Mouse (Mus musculus) stomach, postnatal 0 days (tissue): ENCODE results near the gene Trappc6b. TPM values are rescaled to one million over a fixed set of nuclear protein-coding genes. Genes with fewer than 3 reads are reported as not detected.

Experiments used
- ATAC-seq: fragments of 200-750 bp; cut with Nextera tagmentation; 2 replicates; pipeline ENCODE4 v1.8.0; 2017; ENCODE audit not compliant: low FRiP score, low TSS enrichment
- DNase-seq: peaks from one replicate; pipeline ENCODE4 v3.0.0-alpha.2; 2016; ENCODE audit warnings: low spot score
- H3K27ac ChIP-seq: fragments of 300-500 bp; sonication (generic); replicated peaks from 2 replicates; pipeline ENCODE4 v1.5.1; 2014; ENCODE audit warnings: mild to moderate bottlenecking, control low read depth
- H3K27me3 ChIP-seq: fragments of 300-500 bp; sonication (generic); 2 replicates; pipeline ENCODE4 v1.6.1; 2014; ENCODE audit warnings: low read length; ENCODE audit not compliant: control insufficient read depth, insufficient read depth
- H3K36me3 ChIP-seq: fragments of 300-500 bp; sonication (generic); 2 replicates; pipeline ENCODE4 v1.6.1; 2014; ENCODE audit warnings: low read length, mixed read lengths; ENCODE audit not compliant: control insufficient read depth, insufficient read depth
- H3K4me1 ChIP-seq: fragments of 300-500 bp; sonication (generic); replicated peaks from 2 replicates; pipeline ENCODE4 v1.6.1; 2014; ENCODE audit warnings: antibody characterized with exemption; ENCODE audit not compliant: control insufficient read depth, insufficient read depth
- H3K4me2 ChIP-seq: fragments of 300-500 bp; sonication (generic); replicated peaks from 2 replicates; pipeline ENCODE4 v1.6.1; 2014; ENCODE audit warnings: low read depth, mild to moderate bottlenecking, control low read depth, moderate library complexity
- H3K4me3 ChIP-seq: fragments of 300-500 bp; sonication (generic); 2 replicates; pipeline ENCODE4 v1.5.1; 2014; ENCODE audit warnings: low read depth, low read length, control low read depth
- H3K9ac ChIP-seq: fragments of 300-500 bp; sonication (generic); 2 replicates; pipeline ENCODE4 v1.6.1; 2014; ENCODE audit warnings: mild to moderate bottlenecking, low read length, control low read depth, mixed read lengths
- H3K9me3 ChIP-seq: fragments of 300-500 bp; sonication (generic); 2 replicates; pipeline ENCODE4 v1.6.1; 2016; ENCODE audit warnings: low read length; ENCODE audit not compliant: control insufficient read depth
- CTCF ChIP-seq: IDR thresholded peaks from 2 replicates; pipeline ENCODE4 v1.5.1; 2016; ENCODE audit warnings: antibody characterized with exemption, low read depth, mild to moderate bottlenecking, moderate library complexity
- EP300 ChIP-seq: optimal IDR thresholded peaks from 2 replicates; pipeline ENCODE3; 2016; ENCODE audit warnings: antibody characterized with exemption
- WGBS: fragments of 180-500 bp; shearing (Covaris S2); extraction: QIAGEN DNeasy Blood & Tissue Kit; methylation state at CpG from one replicate; pipeline ENCODE4 v1.1.7; 2014; 5-methylcytosine and 5-hydroxymethylcytosine counted together
- polyA plus RNA-seq: library from polyadenylated mRNA; unstranded; fragments of >200 nt; fragmentation: Nextera tagmentation; extraction: Ambion mirVana; gene quantifications from 2 replicates; pipeline ENCODE4 v1.2.1, GENCODE M21; 2015

Trappc6b gene
- polyA plus RNA-seq, 1 experiment from 2014 or later = 82.2 TPM

DNA sequence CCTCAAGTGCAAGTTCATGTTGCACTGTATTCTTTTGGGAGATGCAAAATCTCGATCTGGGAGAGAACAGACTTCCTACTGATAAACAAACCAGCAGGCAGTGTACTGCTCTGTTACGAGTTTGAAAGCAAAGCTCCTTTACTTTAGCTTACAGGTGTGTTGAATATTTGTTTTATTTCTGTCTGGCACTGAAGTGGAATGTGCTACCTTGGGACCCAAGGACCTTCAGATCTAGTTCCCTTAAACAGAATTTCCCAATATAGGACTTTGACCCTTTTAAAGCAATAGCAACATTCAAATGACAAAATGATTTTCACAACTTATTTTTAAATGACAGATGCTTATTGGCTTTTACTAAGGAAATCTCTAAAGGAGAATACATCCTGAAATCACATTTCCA is 32.3 kb upstream of the Trappc6b start:
- H3K36me3 ChIP-seq = no peaks in the 10 kb centered on the region
- TF ChIP-seq EP300 = no peak
- no peak for TF ChIP-seq CTCF
- 24% methylated on average over 2 of the region's 2 CpGs for WGBS
- no peaks in the 10 kb centered on the region for H3K27me3 ChIP-seq
- ATAC-seq = peak; percentile 63; the same call in 1 of the 2 replicates
- no peak overlapping the region for H3K4me2 ChIP-seq
- no peak overlapping the region for H3K4me3 ChIP-seq
- DNase-seq = no peak
- no peaks in the 10 kb centered on the region for H3K9me3 ChIP-seq
- no peak overlapping the region for H3K9ac ChIP-seq
- no peak overlapping the region for H3K27ac ChIP-seq
- H3K4me1 ChIP-seq = no peaks in the 10 kb centered on the region

DNA sequence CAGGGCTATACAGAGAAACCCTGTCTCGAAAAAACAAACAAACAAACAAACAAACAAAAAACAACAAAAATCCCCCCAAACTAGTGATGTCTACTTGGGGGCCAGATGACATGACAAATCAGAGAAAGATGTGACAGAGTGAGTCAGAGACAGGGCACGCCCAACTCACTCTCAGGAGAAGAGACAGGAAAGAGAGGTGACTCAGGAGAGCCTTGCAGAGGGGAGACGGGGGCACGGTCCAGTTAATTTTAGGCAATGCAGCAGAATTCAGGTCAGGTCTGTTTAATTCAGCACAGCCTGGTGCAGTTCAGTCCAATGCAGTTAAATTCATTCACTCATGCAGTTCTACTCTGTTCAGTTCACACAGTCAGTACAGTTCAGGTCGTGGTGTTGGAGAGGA is 24.9 kb upstream of the Trappc6b start:
- Histone ChIP-seq H3K4me3 (no peak overlapping the region), H3K27me3 (no peaks in the 10 kb centered on the region), H3K36me3 (no peaks in the 10 kb centered on the region), H3K4me1 (no peaks in the 10 kb centered on the region), H3K4me2 (no peak overlapping the region), H3K27ac (no peak overlapping the region), H3K9me3 (no peaks in the 10 kb centered on the region), H3K9ac (no peak overlapping the region)
- ATAC-seq = no peak
- TF ChIP-seq CTCF (no peak), EP300 (no peak)
- no peak for DNase-seq
- WGBS = 78% methylated on average over 5 of the region's 5 CpGs

DNA sequence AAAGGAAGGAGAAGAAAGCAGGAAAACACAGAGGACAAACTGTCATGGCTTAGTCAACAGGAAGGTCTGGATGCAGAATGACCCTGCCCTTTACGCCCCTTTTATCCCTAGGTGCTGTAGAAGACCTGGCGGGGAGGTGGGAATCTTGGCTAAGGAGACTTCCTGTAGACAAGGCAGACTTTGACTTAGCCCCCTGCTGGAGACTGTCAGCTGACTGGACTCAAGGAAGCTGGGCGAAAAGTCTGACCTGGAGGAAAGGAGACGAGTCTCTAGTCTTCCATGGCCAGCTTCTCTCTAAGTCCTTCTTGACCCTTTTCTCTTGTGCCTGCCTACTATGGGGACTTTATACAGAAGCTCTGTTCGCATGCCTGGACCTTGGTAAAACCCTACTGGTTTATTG is 23.2 kb upstream of the Trappc6b start:
- H3K4me3 ChIP-seq = no peak overlapping the region
- no peak overlapping the region for H3K27ac ChIP-seq
- H3K27me3 ChIP-seq = no peaks in the 10 kb centered on the region
- DNase-seq (no peak), ATAC-seq (no peak)
- 61% methylated on average over 5 of the region's 5 CpGs for WGBS
- no peaks in the 10 kb centered on the region for H3K4me1 ChIP-seq
- H3K4me2 ChIP-seq = no peak overlapping the region
- no peaks in the 10 kb centered on the region for H3K36me3 ChIP-seq
- H3K9me3 ChIP-seq = no peaks in the 10 kb centered on the region
- no peak overlapping the region for H3K9ac ChIP-seq
- TF ChIP-seq EP300 (no peak), CTCF (peak; percentile 12; the same call in 1 of the 2 replicates)

DNA sequence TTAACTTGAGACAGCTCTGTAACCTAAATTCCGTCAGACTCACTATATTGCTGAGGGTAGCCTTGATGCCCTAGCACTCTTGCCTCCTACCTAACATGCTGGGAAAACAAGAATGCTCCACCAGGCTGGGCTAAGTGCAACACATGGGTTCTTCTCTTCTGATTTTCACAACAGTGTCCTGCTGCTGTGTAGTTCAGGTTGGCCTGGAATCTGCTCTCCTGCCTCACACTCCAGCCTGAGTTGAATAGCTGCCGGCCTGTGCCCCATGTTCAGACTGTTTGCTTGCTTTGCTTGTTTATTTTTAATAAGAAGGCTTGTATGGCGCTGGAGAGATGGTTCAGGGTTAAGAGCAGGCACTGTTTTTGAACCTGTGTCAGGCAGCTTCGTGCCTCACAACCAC is 19.2 kb upstream of the Trappc6b start:
- no peak overlapping the region for H3K4me3 ChIP-seq
- no peaks in the 10 kb centered on the region for H3K27me3 ChIP-seq
- H3K9ac ChIP-seq = no peak overlapping the region
- H3K36me3 ChIP-seq = peaks cover under 1% of the 10 kb centered on the region; the same call in 1 of the 2 replicates
- no peaks in the 10 kb centered on the region for H3K9me3 ChIP-seq
- TF ChIP-seq CTCF (no peak), EP300 (no peak)
- 81% methylated on average over 4 of the region's 4 CpGs for WGBS
- no peaks in the 10 kb centered on the region for H3K4me1 ChIP-seq
- H3K4me2 ChIP-seq = no peak overlapping the region
- DNase-seq (no peak), ATAC-seq (no peak)
- H3K27ac ChIP-seq = no peak overlapping the region

DNA sequence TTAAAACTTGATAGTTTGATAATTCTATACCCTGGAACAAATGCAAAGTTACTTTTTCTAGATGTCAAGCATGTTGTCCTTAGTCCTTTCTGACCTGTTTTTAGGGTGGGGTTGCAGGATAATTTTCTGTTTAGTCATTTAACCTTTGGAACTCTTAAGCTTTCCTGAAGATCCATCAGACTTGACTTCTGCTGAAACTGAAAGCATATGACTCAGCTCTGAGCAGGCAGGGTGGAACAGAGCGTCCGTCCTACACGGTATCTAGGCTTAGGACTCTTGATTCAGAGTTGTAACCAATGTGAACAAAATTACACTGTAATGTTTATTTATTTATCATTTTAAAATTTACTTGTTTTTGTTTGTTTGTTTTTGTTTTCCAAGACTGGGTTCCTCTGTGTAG is 16.6 kb upstream of the Trappc6b start:
- DNase-seq = peak; percentile 22
- Histone ChIP-seq H3K4me1 (no peaks in the 10 kb centered on the region), H3K4me2 (no peak overlapping the region), H3K27me3 (no peaks in the 10 kb centered on the region), H3K4me3 (no peak overlapping the region), H3K36me3 (peaks cover 2% of the 10 kb centered on the region; the same call in 1 of the 2 replicates), H3K27ac (peak overlapping the region; percentile 30), H3K9ac (no peak overlapping the region), H3K9me3 (no peaks in the 10 kb centered on the region)
- WGBS = 61% methylated on average over 3 of the region's 3 CpGs
- peak; percentile 92 for ATAC-seq
- TF ChIP-seq EP300 = no peak

DNA sequence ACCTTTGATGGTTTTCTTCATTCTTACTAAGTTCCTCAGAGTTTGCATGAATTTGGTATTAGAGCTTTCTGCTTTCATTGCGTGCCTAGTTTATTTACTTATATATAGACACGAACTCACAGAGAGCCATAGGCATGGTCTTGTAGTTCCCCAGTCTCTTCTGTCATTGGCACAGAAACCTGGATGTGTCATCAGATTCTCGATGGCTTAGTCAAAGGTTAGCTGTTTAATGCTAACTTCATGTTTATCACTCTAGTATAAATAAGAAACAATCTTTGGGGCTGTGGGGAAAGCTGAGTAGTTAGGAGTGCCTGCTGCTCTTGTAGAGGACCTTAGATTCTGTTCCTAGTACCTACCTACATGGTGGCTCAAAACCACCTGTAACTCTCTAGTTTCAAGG is 15.7 kb upstream of the Trappc6b start:
- H3K4me1 ChIP-seq = no peaks in the 10 kb centered on the region
- H3K36me3 ChIP-seq = peaks cover 5% of the 10 kb centered on the region; the same call in 1 of the 2 replicates
- no peak overlapping the region for H3K4me3 ChIP-seq
- H3K27ac ChIP-seq = peak overlapping the region; percentile 30; the same call in 1 of the 2 replicates
- H3K9ac ChIP-seq = no peak overlapping the region
- H3K27me3 ChIP-seq = no peaks in the 10 kb centered on the region
- no peak for TF ChIP-seq CTCF
- no peak for TF ChIP-seq EP300
- 70% methylated on average over 3 of the region's 3 CpGs for WGBS
- DNase-seq (no peak), ATAC-seq (no peak)
- no peak overlapping the region for H3K4me2 ChIP-seq
- H3K9me3 ChIP-seq = no peaks in the 10 kb centered on the region
